Mouse (Mus musculus) testis, postnatal 10 days (tissue): ENCODE data around the gene Capg.

ENCODE experiments used
- DNase-seq: peaks from one replicate; pipeline ENCODE4 v3.0.0; 2021; ENCODE audit warnings: low spot score

Gene Capg

DNA sequence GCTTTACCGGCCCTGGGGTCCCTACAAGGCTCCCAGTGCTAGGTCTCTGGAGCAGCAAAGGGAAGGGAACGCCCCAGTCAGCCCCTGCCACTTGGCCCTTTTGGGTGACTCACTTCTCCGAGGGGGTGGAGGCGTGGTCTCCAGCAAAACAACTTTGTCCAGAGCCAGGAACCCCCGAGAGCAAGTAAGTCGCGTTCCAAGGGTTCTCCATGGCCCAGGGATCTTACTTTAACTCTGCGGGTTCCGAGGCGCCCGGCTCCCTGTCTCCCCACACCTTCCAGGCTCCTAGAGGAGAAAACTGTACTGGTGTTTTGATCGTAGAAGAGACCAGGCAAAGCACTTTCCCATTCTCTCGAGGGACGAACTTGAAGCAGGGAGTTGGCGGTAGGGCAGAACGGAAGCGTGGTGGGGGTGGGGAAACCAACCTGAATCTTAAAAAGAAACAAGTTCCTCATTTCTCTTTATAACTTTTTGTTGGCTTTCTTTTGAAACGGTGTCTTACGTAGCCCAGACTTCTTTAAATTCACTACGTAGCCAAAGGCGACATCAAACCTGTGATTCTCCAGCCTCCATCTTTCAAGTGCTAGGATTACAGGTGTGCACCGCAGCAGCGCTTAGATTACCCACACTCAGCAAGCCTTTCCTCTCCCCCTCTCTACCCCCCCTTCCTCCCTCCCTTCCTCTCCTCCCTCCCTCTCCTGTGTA lies at the start of gene Capg:
Gene Capg (plus strand): TSS at position 109 of the 705 bp plus-strand sequence.
- DNase-seq: peak; percentile 64

DNA sequence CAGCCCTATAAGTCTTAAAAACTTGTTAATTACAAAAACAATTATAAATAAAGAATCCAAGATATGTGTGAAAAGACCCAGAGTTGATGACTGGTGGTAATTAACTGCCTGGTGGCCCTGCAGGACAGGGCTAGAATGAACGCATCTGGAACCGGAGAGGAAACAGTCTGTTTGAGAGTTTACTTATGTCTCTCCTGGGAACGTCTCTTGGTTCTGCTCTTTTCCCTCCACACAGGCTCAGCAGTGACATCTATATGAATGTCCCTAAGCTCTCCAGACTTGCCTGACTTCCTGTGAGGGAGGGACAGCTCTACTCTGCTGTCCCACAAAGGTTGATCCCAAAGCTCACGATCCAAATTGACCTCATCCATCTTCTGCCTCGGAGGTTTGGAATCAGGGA lies 45.2 kb upstream of the Capg start:
- no peak for DNase-seq

DNA sequence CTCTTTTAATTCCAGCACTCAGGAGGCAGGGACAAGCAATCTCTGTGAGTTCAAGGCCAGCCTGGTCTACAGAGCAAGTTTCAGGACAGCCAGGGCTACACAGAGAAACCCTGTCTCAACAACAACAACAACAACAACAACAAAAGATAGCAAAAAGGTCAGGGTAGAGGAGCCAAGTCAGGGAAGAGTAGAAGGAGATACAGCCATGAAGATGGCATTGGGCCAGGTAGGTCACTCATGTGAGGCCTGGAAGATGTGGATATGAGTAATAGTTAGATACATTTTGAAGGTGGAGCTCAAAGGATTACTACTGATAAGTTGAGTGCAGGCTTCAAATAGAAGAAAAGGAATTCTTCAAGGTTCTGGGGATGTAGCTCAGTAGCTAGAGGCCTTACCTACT lies 40.9 kb upstream of the Capg start:
- DNase-seq: no peak

DNA sequence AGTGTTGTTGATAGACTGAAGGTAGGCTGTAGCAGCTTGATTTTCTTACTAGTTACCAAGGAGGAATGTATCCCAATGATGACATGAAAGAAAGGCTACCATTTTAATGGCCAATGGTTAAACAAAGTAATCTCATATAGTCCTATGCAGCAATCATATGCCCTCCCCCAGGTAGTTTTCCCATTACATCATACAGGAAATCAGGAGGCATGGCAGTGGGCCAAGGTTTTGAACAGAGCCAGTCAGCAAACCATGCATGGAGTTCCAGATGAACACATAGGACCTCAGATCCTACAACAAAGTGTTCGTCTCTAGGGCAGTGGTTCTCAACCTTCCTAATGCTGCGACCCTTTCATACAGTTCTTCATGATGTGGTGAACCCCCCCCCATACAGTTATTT lies 40.3 kb upstream of the Capg start:
- DNase-seq: peak; percentile 74

DNA sequence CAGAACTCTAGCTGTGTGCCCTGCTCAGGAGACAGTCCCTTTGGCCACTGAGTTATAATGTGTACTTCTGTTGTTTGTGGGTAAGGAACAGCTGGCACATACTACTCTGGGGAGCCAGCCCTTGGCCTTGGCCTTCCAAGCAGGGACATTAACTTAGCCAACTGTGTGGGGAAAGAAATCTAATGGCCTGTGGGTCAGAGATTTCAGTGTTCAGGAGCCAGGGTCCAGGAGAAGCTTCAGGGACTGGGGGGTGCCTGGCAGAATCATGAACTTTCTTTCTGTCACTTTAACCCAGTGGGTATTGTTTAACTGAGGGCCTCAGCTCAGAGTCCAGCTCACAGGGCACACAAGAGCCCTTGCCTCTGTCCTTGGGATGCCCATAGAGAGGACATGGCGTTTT lies 38.1 kb upstream of the Capg start:
- no peak for DNase-seq

DNA sequence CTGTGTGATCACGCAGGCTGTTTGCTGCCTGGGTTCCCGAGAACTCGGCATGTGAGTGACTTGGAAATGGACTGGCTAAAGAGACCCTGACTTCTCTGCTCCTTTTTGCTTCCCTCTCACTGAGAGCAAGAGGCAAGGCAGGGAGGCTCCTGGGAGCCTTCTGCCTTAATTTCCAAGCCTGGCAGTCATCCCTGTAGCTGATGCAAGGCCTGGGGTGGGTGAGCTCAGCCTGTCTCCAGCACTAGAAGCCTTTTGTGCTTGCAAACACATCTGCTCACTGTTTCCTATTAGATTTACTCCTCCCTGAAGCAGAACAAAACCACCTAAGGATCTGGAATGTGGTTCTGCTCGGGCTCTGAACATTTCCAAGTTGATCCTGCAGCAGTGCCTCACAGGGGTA lies 35.6 kb upstream of the Capg start:
- no peak for DNase-seq

DNA sequence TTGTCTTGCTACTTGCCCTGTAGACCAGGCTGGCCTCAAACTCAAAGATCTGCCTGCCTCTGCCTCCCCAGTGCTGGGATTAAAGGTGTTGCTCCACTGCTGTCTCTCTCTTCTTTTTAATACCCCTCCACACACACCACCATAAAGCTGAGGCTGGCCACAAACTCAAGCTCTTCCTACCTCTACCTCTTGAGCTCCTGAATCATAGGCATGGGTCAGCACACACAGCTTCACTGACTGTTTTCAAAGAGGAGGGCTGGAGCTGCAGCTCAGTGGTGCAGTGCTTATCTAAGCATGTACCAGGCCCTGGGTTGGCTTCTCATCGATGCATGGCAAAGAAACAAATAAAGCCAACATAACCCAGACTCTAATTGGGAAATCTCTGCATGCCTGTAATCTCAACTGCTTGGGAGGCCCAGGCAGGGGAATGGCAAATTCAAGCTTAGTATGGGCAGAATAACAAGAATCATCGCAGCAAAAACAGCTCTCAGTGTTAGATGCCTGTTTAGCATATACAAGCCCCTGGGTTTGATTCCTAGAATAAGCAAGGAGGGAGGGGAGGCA lies 34.2 kb upstream of the Capg start:
- DNase-seq: no peak

DNA sequence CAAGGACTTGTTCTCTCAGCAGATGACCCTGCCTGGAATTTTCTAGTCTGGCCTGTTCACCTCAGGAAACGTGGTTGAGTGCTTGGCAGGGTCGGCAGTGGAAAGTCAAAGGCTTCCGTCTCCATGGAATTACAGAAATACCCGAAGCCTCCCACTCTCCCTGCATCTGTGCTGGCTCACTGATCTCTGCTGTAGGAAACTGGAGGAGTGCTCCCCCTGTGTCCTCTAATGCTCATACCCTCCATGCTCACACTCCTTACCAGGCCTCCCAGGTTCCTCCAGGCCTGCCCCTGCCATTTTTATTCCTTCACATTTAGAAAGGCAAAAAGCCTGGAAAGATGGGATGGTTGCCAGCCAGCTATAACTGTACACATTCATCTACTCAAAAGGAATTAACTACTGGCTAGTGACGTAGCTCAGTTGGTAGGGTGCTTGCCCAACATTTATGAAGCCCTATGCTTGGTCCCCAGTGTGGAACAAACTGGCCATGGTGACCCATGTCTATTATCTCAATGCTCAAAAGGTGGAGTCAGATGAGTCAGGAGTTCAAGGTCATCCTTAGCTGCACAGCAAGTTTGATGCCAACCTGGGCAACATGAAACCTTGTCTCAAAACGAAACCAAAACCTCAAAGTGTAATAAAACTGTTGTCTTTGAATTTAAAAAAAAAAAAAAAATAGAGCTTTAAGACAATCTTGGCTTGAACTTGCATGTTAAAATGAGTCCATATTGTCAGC lies 33.3 kb upstream of the Capg start:
- DNase-seq: no peak

DNA sequence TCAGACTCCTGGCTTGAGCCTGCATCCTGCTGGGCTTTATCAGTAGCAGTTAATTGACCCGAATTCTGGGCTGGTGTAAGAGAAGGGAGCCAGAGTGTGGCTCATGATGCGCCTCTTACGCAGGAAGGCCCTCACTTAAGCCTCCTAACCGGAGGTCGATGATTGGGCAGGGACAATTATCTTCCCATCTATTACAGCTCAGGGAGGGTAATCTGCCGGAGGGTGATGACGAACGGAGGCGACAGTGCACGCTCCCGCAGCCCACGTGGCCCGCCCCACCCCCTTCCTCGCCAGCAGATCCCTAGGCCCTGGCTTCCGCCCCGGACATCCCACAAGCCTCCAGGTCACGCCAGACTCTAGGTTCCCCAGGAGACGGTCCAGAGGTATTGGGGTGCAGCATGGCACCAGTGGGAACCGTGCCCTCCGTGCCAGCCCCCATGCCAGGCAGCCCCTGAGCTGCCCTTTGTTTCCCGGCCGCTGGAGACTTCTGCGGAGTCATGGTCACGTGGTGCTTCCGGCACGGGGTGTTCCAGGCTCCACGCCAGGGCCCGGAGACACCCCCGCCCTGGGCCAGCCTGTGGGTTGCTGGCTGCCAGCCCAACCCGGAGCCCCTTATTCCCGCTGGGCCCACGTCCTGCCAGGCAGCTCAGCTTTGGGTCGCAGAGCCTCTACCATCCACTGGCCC lies 31.7 kb upstream of the Capg start:
- DNase-seq: peak; percentile 94

DNA sequence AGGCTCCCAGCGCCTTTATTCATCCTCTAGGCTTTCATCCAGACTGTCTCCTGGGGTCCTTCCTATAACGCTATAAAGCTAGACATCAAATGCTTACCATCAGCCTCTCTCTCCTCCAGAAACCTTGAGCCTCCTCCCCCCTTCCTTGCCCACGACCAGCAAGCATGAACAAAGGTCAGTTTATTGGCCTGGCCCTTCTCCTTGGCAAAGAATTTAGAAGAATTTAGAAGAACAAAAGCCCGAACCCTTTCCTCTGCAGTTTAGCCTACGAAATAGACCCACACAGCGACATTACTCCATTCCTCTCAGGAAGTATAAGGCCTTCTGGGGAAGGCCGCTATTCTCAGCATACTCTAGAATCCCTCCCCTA lies 31.1 kb upstream of the Capg start:
- no peak for DNase-seq

DNA sequence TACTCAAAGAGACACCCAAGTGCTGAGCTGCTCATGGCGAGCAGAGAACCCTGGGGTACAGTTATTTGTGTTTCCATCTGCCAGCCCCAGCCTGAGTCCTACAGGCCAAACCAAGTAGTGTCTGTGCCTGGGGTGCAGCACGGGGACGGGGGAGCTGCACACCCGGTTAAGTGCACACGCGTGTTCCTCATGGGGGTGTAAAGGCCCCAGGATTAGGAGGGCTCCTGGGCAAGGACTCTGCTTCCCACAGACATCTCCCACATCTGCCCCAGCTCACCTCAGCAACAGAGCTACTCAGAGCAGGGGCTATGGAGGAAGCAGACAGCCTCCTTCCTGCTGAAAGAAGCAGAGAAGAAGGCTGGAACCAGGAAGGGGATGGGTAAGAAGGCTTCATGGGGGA lies 28.5 kb upstream of the Capg start:
- DNase-seq: no peak

DNA sequence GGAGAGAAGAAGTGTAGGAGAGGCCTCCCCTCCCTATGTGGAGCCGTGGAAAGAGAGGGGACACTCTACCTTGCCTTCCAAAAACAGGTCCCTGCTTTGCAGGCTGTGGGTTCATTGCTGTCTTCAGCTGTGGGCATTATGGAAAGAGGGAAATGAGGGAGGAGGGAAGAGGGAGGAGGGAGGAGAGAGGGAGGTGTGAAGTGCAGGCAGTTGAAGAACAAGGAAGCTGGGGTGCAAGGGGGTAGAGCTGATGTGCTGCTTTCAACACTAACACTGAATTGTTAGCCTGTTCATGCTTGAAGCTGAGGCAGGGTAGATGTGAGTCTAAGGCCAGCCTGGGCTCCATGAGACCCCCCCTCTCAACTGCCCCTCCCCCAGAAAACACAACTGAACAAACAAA lies 25.3 kb upstream of the Capg start:
- no peak for DNase-seq

DNA sequence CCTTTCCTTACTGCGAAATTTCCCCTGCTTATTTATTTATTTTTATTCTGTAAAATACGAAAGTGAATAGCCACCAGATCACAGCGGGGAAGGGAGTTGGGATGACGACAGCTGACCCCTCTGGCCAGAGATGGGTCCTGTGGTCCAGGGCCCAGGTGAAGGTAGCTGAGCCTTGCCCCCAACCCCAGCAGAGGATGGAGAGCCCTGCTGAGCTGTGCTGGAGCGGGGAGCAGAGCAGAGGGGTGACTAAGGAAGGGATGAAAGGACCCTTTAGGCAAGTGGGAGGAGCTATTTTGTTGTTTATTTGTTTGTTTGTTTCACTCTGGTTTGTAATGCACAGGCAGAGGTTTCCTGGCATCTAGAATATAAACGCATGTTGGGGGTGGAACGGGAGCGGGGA lies 24.9 kb upstream of the Capg start:
- DNase-seq: no peak

DNA sequence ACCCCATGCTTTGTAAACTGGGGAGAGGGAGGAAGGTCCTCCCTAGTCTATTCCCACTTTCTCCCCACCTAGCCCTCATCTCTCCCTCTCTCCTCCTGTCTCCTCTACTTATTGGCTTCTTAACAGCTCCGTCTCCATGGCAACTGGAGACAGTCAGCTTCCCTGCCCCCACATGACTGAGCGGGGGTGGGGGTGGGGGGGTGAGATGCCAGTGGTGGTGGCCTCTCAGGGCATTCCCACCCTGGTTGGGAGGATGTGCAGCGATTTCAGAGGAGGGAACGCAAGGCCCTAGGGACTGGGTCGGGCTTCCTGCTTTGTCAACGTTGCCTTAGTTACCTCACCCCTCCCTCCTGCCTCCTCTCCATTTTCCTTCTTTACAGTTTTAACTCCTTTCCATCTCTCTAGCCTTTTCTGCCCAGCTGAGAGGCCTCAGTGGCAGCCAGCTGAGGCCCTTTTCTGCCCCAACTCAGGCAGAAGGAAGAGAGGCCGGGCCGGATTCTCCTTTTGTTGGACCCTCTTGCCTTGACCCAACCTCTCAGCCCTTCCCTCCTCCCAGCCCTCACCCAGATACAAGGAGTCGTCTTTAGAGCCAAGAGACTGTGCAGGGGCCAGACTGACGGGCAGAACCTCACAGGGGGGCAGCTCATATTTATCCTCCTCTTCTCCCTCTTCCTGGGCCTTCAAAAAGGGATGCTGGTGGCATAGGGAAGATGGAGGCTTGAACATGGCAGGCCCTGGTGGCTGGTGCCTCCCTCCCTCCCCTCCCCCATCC lies 24.1 kb upstream of the Capg start:
- peak; percentile 58 for DNase-seq

DNA sequence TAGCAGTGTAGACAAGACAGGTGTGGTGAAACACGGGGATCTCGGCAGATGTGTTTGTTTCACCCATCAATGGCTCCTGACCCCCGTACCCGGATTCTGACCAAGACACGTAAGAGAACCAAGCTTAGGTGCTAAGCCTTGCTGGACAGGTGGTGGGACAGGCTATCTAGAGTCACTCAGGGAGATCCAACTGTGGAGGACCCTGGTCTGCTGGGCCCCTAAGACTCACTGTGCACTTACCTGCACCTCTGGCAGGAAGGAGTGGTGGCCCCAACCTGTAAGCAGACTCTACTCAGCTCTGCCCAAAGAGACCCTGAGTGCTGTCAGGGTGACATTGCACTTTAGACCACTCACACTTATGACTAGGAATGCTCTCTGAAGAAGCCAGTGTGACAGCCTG lies 23.3 kb upstream of the Capg start:
- no peak for DNase-seq

DNA sequence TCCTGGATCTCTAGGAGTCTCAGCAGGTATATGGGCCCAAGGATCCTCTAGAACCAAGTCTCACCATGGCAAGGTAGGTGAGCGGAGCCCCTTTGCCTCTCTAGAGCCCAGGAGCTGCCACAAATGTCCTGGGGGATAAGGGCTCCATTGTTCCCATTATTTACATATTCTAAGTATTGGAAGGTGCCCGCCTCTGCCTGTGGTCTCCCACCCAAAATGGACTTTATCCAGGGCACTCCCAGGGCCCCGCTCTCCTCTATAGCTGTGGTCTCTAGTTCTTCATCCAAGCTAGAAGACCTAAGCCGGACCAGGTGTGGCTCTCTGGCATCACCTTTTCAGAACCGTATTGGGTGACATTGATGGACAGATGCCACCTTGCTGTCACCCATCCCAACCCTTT lies 22.6 kb upstream of the Capg start, which contains the start of gene Sh2d6:
Gene Sh2d6 (minus strand): TSS at position 101 of the 400 bp plus-strand sequence.
- no peak for DNase-seq

DNA sequence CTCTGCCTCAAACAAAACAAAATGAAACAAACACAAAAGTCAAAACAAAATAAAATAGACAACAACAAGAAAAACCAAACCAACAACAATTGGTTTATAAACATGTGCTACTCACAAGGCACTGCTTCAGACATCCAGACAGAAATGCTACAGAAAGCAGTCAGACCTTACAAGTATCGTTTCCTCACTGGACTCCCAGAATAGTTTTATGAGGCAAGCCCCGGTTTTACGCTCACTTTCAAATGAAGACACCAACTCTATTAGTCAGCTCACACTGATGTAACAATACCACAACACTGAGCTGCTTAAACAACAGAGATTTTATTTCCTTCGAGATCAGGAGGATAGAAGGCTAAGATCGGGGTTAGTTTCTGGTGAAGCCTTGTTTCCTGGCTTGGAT lies 21.9 kb upstream of the Capg start:
- DNase-seq: no peak

DNA sequence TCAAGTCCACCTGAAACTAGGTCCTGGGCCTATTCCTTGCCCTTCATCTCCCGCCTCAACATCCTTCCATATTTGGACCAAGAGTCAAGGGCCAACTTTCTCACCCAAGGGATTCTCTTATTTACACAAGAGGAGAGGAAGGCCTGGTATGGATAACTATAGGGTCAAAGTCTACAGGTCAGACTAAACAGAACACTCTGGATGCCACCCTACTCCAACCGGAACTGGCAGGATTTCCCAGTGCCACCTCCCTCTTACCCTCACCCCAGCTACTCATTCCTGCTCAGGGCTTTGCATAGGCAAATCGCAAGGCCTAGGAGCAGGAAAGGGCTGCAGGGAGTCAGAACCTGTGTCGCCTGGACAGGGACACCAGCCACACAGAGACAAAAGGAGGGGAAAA lies 21.0 kb upstream of the Capg start:
- DNase-seq: no peak

DNA sequence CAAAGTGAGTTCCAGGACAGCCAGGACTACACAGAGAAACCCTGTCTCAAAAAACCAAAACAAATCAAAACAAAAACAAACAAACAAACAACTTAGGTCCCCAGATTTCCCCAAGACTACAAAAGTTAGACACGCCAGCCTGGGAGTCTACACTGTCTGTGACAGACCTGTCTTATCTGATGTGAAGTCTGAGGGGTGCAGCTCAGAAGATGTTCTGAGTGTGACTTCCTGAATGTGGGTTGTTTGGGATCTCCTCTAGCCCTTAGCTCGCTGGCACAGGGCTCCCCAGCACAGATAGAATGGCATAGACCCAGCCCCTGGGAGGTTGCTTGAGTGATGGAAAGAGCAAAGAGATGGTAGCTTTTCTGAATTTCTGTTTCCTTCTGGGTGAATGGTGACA lies 20.0 kb upstream of the Capg start:
- DNase-seq: no peak

DNA sequence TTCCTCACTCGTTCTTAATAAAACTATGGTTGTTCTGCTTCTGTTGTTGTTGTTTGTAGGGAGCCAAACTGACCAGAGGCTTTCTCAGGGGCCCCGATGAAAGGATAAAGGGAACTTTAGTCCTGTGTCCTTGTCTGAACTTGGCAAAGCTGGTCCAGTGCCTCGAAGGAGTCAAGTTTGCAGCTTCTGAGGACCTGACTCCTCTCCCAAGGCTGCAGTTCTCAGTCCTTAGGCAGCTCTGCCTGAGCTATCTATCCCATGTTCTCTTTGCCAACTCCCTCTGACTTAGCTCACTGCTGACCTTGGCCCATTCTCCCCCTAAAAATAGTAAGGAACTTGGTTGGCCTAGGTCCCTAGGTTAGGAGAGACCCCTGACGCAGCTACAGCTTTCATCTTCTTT lies 17.1 kb upstream of the Capg start:
- DNase-seq: no peak

DNA sequence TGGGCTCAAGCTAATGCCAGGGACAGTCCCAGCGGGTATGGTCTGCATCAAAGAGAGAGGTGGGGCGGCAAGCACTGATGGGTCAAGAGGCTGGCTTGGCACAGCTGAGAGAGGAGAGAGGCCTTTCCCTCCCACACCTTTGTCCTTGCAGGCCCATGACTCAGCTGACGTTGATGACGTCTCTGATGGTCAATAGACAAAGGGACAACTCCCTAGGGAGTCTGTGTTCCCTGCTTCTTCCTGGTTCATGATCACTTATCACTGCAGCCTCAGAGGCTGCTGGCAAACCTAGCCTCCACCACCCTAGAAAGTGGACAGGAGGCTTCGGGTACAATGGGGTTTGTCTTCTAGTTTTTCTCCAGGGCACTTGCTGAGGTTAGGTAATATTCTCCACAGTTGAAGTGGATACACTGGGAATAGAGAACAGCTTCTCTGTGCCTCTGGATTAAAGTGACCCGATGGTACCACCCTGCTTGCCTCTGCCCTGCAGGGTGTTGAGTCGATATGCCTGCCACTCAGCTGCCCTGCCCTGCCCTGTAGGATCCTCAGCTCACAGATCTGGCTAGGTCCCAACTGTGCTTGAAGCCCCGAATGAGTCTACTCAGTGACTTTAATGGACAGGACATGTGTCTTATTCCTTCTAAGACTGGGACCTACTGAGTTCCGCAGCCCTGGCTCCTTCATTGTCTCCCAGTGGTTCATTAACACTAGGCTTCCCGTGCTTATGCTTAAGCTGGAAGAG lies 15.6 kb upstream of the Capg start:
- no peak for DNase-seq

DNA sequence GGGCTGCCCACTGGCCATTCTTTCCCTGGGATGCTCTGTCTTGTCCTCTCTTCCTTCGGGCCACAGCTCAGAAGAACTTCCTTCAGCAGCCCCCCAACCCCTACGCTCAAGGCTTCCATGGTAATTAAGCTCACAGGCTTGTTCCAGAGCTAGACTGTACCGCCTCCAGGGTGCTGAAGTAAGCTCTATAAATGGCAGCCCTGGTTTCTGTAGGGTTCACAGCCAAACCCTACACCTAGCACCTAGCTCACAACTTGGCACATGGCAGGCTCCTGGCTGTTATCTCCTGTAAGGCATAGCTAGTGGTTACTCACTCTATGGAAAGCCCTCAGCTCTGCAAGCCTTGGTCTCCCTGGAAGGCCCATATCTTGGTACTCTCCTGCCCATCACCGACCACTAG lies 11.6 kb upstream of the Capg start:
- DNase-seq: no peak
